Mouse (Mus musculus) B cell, adult 2 months (primary cell): ENCODE results near the gene Syne3.

Experiments used
- DNase-seq, 2 experiments: peaks; one replicate each; pipeline ENCODE4 v3.0.0; 2022

The Syne3 gene

DNA sequence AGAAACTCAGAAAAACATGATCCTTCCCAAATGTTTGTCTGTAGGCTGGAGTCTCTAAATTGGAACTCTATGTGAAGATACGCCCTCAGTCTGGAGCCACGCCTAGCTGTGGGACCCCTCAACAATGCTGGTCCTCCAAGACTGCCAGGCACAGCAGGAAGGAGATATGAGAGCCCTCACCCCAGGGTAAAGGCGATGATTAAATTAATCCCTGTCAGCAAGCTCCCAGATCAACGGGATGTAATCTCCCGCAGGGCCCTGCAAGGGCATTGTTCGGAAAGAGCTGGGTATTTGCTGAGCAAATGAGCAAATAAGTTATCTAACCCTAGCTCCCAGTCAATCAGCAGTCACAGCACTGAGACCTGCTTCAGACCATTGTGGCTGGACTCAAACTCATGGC is 11.1 kb downstream of the Syne3 start:
- no peak for DNase-seq

DNA sequence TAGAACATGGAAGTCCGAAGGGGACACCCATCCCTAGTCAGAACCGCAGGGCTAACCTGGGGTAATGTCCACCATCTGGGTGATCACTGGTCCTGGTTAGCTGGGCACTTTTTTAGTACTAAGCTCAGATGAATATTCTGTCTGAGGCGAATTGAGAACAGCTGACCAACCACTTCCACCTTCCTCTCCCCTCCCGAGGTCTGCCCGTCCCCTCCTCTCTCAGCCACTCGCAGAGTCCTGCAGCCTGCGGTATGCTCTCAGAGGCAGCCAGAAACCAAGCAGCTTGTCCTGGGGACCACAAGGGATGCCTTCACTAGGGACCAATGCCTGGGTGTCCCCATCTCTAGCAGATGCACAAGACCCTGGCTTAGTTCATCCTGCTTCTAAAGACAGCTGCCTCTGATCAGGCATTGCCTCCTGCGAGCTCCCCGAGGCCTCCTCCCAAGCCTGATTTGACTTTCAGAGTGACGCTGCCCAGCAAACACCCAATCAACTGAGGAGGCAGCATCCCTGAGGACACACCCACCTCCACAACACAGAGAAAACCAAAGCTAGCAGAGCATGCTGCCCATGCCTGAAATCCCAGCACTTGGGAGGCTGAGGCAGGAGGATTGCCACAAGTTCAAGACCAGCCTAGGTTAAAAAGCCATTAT is 11.8 kb downstream of the Syne3 start:
- no peak for DNase-seq

GRCm38 (mm10) chr12:104997159-104997558 is 12.4 kb downstream of the Syne3 start:
- DNase-seq = no peak

DNA sequence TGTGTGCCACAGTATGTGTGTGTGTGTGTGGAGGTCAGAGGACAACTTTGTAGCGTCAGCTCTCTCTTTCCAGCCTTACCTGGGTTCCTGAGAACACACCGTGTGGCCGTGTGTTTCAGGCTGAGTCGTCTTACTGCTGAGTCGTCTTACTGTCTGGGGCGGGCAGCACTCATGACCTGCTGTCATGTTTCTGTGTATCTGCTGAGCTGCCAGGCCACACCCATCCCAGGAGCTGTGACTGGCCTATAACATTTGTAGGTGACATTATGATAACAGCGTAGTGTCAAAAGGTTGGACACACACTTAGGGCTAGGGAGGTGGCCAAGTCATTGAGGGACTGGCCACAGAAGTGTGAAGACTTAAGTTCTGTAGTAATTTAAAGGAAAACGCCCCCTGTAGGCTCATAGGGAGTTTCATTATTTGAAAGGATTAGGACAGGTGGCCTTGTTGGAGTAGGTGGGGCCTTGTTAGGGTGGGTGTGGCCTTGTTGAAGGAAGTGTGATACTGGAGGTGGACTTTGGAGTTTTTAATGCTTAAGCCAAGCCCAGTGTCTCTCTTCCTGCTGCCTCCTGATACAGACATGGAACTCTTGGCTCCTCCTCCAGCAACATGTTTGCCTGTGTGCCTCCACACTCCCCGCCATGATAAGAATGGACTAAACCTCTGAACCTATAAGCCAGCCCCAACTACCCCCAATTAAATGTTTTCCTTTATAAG is 13.4 kb downstream of the Syne3 start:
- DNase-seq = peak; percentile 21 to 35

GRCm38 (mm10) chr12:104995259-104995876 is 14.2 kb downstream of the Syne3 start:
- DNase-seq = peak; percentile 42 to 48

- DNase-seq = no peak
Measured at GRCm38 (mm10) chr12:104992838-104993237, 16.8 kb downstream of the Syne3 start.

DNA sequence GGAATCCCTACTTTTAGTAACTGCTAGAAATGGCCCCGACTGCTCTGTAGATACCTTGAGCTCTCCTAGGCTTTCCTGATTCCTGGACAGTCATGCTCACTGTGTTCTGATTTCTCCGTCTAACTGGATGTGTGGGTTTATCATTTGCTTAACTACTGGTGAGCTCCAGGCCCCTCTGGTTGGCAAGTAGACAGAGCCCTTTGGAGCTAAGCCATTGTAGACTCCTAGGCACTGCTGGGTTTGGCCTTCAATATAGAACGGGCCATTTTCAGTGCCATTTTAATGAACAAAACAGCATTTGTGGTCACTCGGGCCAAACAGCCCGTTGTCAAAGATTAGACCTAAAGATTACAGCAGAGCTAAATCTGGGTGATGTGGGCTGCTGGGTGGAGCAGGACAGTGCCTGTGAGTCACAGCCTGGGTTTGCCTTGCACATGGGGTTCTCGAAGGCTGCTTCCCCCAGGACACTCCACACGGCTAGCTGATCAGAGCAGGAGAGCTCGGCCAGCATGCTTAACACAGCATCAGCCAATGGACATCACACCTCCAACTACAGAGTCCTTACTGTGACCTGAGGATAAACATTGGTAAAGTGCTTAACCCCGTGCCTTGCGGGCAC is 17.4 kb downstream of the Syne3 start:
- DNase-seq = no peak

GRCm38 (mm10) chr12:104990741-104991454 is 18.7 kb downstream of the Syne3 start:
- DNase-seq = peak; percentile 81 to 86

DNA sequence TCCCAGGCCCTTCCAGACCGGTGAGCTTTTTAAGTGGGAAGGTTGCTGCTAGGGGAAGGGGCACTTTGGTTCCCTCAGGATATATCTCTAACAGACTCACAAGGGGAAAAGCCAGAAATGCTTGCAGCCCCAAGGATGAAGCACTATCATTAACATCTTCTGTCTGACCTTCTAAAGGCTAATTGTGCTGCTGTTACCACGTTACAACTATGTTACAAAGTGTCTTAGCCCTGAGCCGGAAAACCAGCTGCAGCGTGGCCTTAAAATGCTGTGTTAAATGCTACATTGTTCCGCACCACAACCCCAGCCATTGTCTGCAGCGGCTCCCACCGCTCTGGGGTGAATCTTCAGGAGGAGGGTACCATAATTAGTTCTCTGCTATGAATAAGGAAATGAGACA is 21.7 kb downstream of the Syne3 start:
- no peak for DNase-seq

GRCm38 (mm10) chr12:104986781-104987180 is 22.8 kb downstream of the Syne3 start:
- DNase-seq = no peak

GRCm38 (mm10) chr12:104986001-104986400 is 23.6 kb downstream of the Syne3 start:
- no peak for DNase-seq

DNA sequence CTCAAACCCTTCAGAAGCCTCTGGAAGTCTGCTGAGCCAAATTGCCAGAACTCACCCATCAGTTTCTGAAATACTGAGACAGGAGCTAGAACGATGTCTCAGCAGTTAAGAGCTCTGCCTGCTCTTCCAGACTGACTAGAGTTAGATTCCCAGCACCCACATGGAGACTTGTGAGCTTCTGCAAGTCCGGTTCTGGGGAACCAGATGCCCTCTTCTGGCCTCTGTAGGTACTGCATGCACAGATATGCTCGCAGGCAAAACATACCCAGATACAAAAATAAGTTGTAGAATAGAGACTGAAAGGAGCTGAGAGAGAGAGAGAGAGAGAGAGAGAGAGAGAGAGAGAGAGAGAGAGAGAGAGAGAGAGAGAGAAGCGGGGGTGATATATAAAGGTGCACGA is 24.5 kb downstream of the Syne3 start:
- peak; percentile 68 for DNase-seq

DNA sequence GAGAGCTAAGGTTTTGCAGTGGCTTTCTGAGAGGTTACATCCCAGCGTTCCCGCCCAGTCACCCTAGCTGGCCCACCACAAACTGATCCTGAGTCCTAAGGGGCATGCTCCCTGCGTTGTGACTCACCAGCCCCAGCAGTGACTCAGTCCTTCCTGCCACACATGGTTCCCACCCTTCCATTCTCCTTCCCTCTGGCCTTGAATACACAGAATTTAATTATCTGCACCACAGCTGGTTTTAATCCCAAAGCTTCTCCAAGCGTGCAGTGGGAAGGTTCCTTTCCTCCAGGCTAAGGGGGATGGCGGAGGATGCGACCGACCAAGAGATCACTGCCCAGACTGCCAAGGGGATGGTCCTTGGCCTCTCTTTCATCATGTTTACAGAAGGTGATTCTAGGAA is 26.1 kb downstream of the Syne3 start:
- DNase-seq = no peak

GRCm38 (mm10) chr12:104978943-104979723 is 30.5 kb downstream of the Syne3 start:
- DNase-seq = no peak

DNA sequence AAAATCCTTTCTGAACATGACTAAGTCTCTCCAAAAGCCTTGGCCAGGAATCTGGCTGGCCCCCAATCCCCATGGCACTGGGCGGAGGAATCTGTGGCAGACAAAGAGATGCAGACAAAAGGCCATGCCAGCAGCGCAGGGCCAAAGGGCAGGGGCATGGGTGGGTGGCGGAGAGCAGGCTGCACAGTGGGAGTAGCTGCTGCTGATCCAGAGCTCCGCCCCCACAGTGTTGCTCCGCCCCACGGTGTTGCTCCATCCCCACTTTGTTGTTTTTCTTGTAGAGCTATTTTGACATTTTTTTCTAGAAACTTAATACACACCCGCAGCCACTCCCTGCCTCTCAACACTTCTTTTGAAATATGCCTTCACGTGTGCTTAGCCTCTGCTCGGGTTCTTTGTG is 31.2 kb downstream of the Syne3 start:
- DNase-seq = no peak

DNA sequence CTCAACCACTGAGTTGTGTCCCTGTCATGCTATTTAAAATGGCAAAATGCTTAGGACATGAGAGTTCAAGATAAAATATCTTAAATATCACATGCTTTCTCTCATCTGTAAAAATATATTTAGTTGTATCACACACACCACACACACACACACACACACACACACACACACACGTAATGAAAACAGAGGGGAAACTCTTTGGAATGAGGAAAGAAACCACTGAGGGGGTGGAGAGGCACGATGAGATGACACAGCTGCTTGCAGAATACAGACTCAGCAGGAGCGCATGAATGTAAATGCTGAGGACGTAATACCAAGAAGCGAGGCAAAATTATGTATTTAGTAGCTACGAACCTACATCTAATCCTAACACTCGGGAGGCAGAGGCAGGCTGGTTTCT is 32.7 kb downstream of the Syne3 start:
- DNase-seq = no peak

DNA sequence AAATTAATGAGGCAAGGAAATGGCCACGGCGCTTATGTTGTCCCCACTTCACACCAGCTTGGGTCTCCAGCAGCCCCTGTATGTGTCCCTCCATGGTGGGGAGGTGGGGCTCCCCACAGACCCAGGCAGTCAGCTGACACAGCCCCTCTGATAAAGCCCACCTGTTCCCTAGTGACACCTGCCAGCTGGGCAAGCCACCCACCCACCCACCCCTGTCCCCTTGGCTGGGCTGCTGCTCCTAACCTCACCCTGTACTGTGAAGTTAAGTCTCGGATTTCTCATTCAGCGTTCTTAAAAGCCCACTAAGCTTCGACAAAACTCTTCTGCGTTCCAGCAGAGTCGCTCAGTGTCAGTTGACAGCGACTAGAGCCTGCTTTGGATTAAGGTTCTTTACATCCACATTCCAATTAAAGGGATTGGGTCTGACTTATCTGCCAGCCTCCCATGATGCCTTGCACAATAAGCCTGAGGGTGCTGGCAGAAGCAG is 33.2 kb downstream of the Syne3 start:
- DNase-seq = no peak

DNA sequence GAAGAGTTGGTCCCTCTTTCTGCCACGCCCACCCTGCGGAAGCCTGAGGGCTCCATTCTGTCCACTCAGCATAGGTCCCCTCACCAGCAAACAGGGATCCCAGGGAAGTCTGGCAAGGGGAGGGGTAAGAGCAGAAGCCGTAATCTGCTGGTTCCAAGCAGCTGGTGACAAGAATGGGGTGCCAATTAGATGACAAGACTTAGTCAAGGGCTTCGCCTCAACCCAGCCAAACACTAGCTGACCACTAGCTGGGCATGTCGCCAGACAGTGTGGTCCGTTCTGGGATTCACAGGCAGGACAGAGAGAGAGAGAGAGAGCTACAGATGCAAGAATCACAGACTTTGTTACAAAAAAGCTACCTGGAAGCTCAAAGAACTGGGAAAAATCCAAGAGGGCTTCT is 36.7 kb downstream of the Syne3 start:
- no peak for DNase-seq

DNA sequence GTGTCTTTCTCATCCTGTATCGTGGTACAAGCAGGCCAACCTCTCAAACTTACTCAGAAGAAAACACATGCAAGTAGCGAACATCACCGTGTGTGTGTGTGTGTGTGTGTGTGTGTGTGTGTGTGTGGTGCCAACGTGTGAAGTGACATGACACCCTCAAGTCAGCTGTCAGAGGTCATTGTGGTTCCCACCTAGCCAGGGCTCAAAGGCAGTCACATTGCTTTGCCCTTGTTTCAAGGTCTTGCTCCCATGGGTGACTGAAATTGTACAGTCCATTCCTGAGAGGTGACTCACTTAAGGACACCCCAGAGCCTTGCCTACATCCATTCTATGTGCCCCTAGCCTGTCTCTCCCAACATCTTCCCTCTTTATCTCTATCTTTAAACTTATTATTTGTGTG is 40.0 kb downstream of the Syne3 start:
- no peak for DNase-seq

- DNase-seq = no peak
Measured at GRCm38 (mm10) chr12:104969177-104969576, 40.4 kb downstream of the Syne3 start.

- DNase-seq = no peak
Measured at GRCm38 (mm10) chr12:104964953-104965911, 44.4 kb downstream of the Syne3 start.
